In genomic region chr11:92084766-92085165, GRCm38 (mm10) we compare ENCODE assay signal across 8 mouse cellular contexts.
"Had no signal": no experiment of that assay in that cellular context is flagged by ENCODE, and none has a peak within 500 bp of the region (broad histone marks: within the 10 kb centered on the region; RNA-seq: fewer than 3 reads in every experiment).

No protein-coding gene starts in this region.

- DNase-seq: liver, postnatal 0 days; lung, adult 2 months; lung, postnatal 14 days; lung, postnatal 36 days; right cerebral cortex, postnatal 25 days; thymus, adult 2 months; thymus, postnatal 25 days; thymus, postnatal 4 days had no signal
